Mouse (Mus musculus) cerebellum, postnatal 4 days (tissue): ENCODE results near the gene Bcl11a.
"Not testable (repeated sequence)": the region's sequence is repeated elsewhere in the genome, so short reads cannot be mapped to it uniquely, and the experiment has no call there.

Experiments used
- DNase-seq, 2 experiments: peaks; one replicate each; pipeline ENCODE4 v3.0.0; 2022; ENCODE audit warnings: low spot score in 2 of 2, mixed read lengths in 1 of 2

Bcl11a gene

GRCm38 (mm10) chr11:24098662-24099061 lies 20.8 kb downstream of the Bcl11a start:
- DNase-seq: no peak

- no peak for DNase-seq
These were observed 21.4 kb downstream of the Bcl11a start for GRCm38 (mm10) chr11:24099215-24099614.

GRCm38 (mm10) chr11:24099886-24100293 lies 22.0 kb downstream of the Bcl11a start:
- DNase-seq: peak in 1 of 2 experiments; percentile 37

- DNase-seq: no peak
These were observed 22.7 kb downstream of the Bcl11a start for GRCm38 (mm10) chr11:24100449-24101070.

- DNase-seq: no peak
These were observed 23.8 kb downstream of the Bcl11a start for GRCm38 (mm10) chr11:24101625-24102024.

- DNase-seq: no peak
These were observed 24.5 kb downstream of the Bcl11a start for GRCm38 (mm10) chr11:24102372-24102771.

- no peak for DNase-seq
These were observed 25.4 kb downstream of the Bcl11a start for GRCm38 (mm10) chr11:24103128-24103742.

- DNase-seq: no peak
These were observed 29.6 kb downstream of the Bcl11a start for GRCm38 (mm10) chr11:24107414-24107813.

GRCm38 (mm10) chr11:24108974-24109373 lies 31.1 kb downstream of the Bcl11a start:
- DNase-seq: no peak

GRCm38 (mm10) chr11:24109388-24109787 lies 31.5 kb downstream of the Bcl11a start:
- no peak for DNase-seq

- no peak for DNase-seq
These were observed 32.3 kb downstream of the Bcl11a start for GRCm38 (mm10) chr11:24110113-24110512.

GRCm38 (mm10) chr11:24111720-24112119 lies 33.9 kb downstream of the Bcl11a start:
- no peak for DNase-seq

- DNase-seq: no peak
These were observed 37.3 kb downstream of the Bcl11a start for GRCm38 (mm10) chr11:24115017-24115752.

- no peak for DNase-seq
These were observed 38.2 kb downstream of the Bcl11a start for GRCm38 (mm10) chr11:24116041-24116440.

GRCm38 (mm10) chr11:24116582-24117318 lies 38.9 kb downstream of the Bcl11a start:
- DNase-seq: no peak

GRCm38 (mm10) chr11:24121136-24121535 lies 43.3 kb downstream of the Bcl11a start:
- no peak for DNase-seq

- DNase-seq: no peak
These were observed 45.0 kb downstream of the Bcl11a start for GRCm38 (mm10) chr11:24122899-24123298.

- no peak for DNase-seq
These were observed 46.1 kb downstream of the Bcl11a start for GRCm38 (mm10) chr11:24123991-24124390.

- DNase-seq: no peak
These were observed 47.2 kb downstream of the Bcl11a start for GRCm38 (mm10) chr11:24125098-24125497.

- DNase-seq: no peak
These were observed 50.1 kb downstream of the Bcl11a start for GRCm38 (mm10) chr11:24128001-24128400.

GRCm38 (mm10) chr11:24128880-24129279 lies 51.0 kb downstream of the Bcl11a start:
- not testable (repeated sequence) for DNase-seq
